Mouse (Mus musculus) small intestine, adult 2 months (tissue): ENCODE measurements at regions not wholly inside any gene's neighbourhood (a gene's known extent, or its start where the extent isn't known, plus 50 kb on each side); places are given as distances from the start of the nearest gene placed in this dataset.

ENCODE experiments used
- CTCF ChIP-seq: fragments of 200-500 bp; IDR thresholded peaks from 2 replicates; pipeline ENCODE4 v1.5.1; 2012; ENCODE audit warnings: low read depth, mild to moderate bottlenecking, control low read depth, inconsistent platforms, low read length, moderate library complexity, mixed read lengths; ENCODE audit not compliant: insufficient replicate concordance, insufficient read length; ENCODE audit errors: extremely low read depth
- POLR2A ChIP-seq: fragments of 200-500 bp; IDR thresholded peaks from 2 replicates; pipeline ENCODE4 v1.6.1; 2012; ENCODE audit warnings: low read depth, mild to moderate bottlenecking, control low read depth, inconsistent platforms, low read length, moderate library complexity

DNA sequence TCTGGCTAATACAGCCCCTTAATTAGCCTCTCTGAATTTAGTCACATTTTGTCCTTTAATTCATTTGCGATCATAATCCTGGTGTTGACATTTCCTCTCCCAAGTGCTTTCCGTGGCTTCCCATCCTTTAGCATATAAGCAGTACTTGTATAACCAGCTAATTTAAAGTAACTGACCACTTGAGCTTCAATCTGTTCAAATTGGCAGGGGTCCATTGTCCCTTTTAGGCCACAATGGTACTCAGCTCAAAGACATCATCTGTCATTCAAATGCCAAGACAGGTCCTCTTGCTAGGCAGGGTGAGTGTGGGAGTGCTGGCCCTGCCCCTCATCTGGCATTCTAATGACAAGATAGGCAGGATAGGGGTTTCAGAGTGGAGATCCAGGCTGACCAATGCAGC is 52.6 kb upstream of the Prelp start:
- TF ChIP-seq POLR2A (no peak), CTCF (no peak)
